Mouse (Mus musculus) spleen, adult 12 weeks (tissue): ENCODE results near the gene Sash1.

ENCODE experiments used
- DNase-seq: peaks from one replicate; pipeline ENCODE4 v3.0.0; 2022; ENCODE audit warnings: low spot score

Gene Sash1

GRCm38 (mm10) chr10:8789096-8789495 lies 96.8 kb downstream of the Sash1 start:
- DNase-seq, result no peak

GRCm38 (mm10) chr10:8787221-8787620 lies 98.6 kb downstream of the Sash1 start:
- DNase-seq, result no peak

- DNase-seq, result no peak
These were observed 100.3 kb downstream of the Sash1 start for GRCm38 (mm10) chr10:8785451-8786145.

GRCm38 (mm10) chr10:8781876-8782372 lies 103.9 kb downstream of the Sash1 start:
- DNase-seq, result no peak

GRCm38 (mm10) chr10:8779842-8780241 lies 106.0 kb downstream of the Sash1 start:
- DNase-seq, result no peak

GRCm38 (mm10) chr10:8778845-8779244 lies 107.0 kb downstream of the Sash1 start:
- DNase-seq, result no peak

GRCm38 (mm10) chr10:8777552-8778253 lies 108.2 kb downstream of the Sash1 start:
- DNase-seq, result no peak

- no peak for DNase-seq
These were observed 109.1 kb downstream of the Sash1 start for GRCm38 (mm10) chr10:8776791-8777190.

GRCm38 (mm10) chr10:8775794-8776193 lies 110.1 kb downstream of the Sash1 start:
- no peak for DNase-seq

GRCm38 (mm10) chr10:8772464-8773209 lies 113.2 kb downstream of the Sash1 start:
- no peak for DNase-seq

- DNase-seq, result no peak
These were observed 114.8 kb downstream of the Sash1 start for GRCm38 (mm10) chr10:8770931-8771653.

- DNase-seq, result no peak
These were observed 117.2 kb downstream of the Sash1 start for GRCm38 (mm10) chr10:8768654-8769053.

GRCm38 (mm10) chr10:8767381-8767780 lies 118.5 kb downstream of the Sash1 start:
- DNase-seq, result no peak

GRCm38 (mm10) chr10:8765922-8766522 lies 119.8 kb downstream of the Sash1 start:
- DNase-seq, result no peak

- DNase-seq, result no peak
These were observed 123.1 kb downstream of the Sash1 start for GRCm38 (mm10) chr10:8762771-8763170.

- DNase-seq, result no peak
These were observed 123.6 kb downstream of the Sash1 start for GRCm38 (mm10) chr10:8762209-8762701.

- DNase-seq, result no peak
These were observed 124.2 kb downstream of the Sash1 start for GRCm38 (mm10) chr10:8761656-8762055.

- no peak for DNase-seq
These were observed 125.3 kb downstream of the Sash1 start for GRCm38 (mm10) chr10:8760598-8760997.

GRCm38 (mm10) chr10:8759228-8759627 lies 126.6 kb downstream of the Sash1 start:
- DNase-seq, result no peak

GRCm38 (mm10) chr10:8757429-8757931 lies 128.4 kb downstream of the Sash1 start:
- DNase-seq, result no peak
